Mouse (Mus musculus) cerebellum, adult 11 months (tissue): ENCODE results near the gene Pgf.

Source experiments
- DNase-seq: peaks from one replicate; pipeline ENCODE4 v3.0.0; 2022

The Pgf gene

DNA sequence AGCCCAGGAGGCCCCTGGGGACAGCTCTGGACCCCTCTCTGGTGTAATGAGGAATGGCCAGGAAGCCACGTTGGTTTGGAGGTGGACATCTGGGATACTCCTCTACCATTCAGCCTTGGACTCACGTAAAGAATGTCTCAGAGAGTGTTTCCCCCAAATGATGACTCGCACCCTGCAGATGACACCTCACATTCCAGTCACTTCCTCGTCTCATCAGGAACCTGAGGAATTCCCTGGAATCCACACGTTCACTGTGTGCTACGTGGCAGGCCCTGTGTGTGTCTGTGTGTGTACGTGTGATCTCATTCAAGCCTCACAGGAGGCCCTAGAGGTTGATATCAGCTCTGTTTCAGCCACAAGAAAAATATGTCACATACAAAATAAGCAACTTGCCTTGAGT lies 8.8 kb upstream of the Pgf start:
- DNase-seq: no peak

DNA sequence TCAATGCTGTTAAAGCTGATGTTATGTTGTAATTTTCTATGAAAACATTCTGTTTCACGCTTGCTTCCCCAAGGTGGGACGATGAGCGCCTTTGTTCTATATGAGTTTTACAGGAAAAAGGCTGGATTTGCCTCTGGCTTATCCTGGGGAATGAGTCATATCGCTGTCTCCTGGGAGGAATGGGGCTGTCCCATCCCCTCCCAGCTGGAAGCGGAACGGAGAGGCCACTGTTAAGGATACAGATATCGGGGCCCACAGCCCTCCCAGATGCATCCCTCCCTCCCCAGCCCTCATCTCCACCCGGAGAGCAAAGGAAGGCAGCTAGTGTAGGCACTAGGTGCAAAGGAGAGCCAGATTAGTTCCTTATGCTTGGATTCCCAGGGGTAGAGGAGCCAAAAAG lies 8.2 kb upstream of the Pgf start:
- DNase-seq: no peak

DNA sequence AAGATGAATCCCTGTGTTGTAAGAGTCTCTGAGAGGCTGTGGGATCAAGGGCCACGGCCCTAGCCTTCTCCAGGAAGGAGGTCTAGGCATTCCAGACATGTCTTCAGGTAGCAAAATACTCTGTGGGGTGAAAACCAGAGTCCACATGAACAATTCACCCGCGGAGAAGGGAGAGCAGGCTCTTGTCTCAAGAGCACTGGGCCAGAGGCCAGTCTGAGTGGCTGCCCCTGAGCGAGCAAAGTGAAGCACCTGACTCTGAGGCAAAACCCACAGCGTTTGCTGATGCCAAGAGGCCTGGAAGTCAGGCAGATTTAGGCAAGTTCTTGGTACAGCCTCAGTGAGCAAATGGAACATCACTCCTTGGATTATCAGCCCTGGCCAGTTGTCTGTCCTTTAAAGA lies 6.5 kb upstream of the Pgf start:
- no peak for DNase-seq

DNA sequence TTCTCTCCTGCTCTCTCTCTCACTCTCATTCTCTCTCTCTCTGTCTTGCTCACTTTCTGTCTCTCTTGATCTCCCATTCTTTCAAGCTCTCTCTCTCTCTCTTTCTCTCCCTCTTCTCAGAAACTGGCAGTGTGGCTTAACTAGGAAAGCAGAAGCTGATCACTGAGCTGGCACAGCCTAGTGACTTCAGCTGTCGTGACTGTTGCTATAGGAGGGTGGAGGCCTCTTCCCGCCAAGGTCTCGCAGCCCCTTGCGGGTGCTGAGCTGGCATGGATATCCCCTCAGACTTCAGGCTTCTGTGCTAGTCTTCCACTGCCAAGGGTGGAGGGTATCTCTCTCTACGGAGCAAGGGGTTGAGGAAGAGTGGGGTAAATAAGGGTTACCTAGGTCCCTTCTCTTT lies 5.3 kb upstream of the Pgf start:
- no peak for DNase-seq

DNA sequence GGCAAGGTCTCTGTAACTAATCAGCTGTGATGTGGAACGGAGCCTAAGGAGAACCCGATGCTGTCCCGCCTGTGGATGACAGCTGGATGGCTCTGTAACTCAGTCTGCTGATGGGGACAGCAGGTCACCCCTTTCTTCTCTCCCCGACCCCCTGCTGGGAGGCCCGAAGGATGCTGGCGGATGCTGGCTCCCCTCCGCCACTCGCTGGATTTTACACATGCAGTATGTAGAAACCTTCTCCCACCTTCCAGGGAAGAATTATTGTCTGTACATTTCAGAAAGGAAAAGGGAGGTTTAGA lies 4.7 kb upstream of the Pgf start:
- DNase-seq: no peak

DNA sequence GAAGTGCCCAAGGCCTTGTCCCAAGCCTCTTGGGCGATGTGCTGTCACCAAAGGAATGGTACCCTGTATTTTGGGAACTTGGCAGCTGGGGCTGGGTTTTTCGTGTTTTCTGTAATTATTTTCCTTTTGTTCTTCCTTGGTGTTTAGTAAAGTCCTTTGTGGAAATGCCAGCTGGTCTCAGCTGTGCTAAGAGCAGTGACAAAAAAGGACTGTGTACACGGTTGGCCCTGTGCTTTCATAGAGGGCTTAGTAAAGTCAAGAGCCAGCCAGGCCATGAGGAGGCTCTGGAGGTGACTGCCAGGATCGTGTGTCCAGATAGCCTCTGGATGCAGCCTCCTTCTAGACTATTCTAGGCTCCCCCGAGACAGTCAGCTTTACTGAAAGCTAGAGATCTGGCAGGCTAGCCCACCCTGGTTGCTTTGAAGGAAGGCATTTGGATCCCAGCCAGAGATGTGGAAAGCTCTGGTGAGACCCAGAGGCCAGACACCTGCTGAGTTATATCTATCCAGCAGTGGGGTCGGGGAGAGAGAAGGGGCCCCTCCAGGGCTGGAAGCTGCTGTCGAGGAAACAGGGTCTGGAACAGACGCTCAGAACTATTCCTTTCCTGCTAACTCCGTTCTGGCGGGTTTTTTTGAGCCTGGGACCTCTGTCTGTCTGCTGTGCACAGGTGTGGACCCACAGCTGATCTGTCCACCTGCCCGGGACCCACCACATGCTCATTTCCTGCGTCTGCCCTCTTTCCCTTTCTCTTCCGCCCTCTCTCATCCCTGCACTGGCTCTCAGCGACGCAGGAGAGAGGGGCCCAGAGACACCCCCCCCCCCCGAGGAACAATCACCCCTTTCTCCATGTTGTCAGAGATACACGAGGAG lies 4.1 kb upstream of the Pgf start:
- DNase-seq: no peak

DNA sequence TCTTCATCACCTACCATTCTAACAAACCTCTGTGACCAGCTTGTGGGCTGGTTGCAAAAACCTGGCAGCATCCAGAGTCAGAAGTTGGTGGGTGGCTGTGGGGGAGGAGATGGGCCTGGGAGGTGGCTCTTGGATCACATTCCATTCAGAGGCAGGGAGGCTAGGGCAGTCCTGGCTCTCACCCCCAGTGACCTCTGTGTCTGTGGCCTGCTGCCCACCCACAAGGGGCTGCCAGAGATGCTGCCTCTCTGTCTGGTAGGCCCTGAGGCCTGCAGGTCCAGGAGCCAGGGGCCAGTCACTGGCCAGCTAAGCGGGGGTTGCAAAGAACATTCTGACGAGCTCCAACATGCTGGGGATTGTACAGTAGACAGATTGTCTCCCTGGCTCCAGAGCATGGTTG lies 704 bp upstream of the Pgf start:
- DNase-seq: no peak

DNA sequence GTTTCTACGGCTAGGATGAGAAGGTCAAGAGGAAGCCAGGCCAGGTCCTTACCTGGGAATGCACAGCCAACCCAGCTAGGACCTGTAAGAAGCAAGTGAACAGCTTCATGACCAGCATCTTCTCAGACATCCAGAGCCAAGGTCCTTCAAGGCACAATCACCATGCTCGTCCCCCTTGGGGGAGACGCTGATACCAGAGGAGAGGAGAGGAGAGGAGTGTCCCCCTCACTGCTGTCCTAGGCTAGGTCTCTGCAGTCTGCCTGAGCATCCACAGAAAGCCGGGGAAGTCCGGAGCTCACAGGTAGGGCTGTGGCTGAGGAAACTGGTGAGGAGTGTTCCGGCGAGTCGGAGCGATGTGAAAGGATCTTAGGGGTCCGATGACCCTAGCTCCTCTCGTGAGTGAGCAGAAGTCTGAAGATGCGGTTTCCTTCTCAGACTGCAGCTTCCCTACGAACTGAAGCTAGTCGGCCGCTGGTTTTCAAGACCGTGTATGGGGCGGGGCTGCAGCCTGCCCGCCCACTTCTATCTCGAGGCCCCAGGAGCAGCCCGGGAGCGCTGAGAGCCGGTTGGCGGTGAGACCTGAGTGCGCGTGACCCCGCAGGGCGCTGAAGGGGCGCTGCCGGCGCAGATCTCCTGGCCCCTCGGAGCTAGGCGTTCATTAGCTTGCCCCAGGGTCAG lies 605 bp downstream of the Pgf start:
- no peak for DNase-seq

DNA sequence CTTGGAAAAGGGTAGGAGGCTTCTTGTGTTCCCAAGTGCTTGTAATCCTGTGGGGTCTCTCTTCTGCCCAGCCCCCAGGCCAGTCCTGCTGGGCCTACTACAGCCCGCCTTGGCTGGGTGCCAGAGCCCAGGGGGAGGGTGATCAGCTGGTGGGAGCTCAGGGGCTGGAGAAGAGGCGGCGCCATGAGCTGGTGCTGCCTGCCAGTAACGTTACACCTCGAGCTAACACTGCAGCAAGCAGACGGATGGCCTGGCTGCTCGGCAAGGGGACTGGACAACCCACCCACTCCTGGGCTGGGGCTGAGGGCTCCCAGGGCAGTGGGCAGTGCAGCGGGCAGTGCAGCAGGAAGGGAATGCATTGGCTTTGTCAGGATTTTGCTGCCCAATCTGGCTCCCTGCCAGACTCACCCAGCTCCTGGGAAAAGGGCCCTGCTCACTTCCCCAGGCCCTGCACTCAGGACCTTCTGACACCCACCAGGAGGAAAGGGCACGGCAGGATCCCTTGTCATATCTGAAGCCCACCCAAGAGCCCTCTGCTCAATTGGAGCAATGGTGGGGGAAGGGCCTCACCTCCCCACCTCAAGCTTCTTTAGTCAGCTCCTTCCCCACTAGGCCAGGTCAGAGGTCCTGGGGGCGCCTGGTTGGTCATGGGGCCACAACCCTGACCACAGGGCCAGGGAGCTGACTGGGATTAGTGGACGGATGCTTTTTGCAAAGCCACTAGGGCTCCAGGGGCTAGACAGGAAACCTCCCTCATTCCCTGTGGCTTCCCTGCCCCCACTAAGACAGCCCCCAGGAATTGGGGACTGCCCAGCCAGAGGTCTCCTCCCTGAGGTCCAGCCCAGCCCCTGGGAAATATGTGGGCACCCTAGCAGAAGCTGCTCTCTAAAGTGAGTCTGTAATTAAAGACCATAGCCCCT lies 1.4 kb downstream of the Pgf start:
- no peak for DNase-seq

DNA sequence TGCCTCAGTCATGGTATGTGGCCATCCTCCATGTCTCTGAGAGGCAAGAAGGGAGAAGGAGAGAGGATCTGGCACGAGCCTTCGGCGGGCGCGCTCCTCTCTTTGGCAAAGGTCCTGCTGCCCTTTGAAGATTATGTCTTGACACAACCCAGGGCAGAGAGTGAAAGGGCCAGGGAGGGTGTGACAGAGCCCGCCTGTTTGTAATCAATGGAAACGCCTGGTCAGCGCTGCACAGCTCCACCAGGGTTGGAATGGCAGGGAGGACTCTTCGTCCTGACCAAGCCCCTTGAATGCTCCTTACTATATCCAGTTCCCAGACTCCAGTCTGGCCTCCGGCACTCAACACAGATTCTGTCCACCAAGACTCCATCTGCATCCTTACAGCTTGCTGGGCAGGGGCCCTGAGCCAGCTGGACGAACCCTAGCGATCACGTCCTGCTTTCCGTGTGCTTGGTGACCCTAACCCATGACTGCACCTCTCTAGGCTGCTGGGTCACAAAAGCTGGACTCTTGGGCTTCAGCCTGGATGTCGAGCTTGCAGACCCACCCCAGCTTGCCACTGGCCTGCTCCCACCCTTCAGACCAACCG lies 2.4 kb downstream of the Pgf start:
- DNase-seq: no peak

DNA sequence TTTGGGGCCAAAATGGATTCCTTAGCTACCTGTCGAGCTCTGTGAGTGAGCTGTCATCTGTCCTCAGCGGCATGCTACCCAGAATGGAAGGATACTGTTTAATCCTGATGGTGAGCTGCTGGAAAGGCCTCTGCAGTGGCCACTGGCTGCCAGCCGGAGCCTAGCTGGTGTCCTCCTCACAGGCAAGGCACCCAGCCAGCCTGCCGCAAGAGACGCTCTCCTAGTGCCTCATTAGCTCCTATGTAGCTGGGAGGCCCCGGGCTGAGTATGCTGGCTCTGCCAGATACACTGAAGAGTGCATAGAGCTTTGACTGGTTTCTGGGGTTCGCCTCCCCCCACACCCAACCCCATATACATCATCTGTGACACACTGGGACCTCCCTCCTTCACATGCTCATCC lies 3.6 kb downstream of the Pgf start:
- no peak for DNase-seq

DNA sequence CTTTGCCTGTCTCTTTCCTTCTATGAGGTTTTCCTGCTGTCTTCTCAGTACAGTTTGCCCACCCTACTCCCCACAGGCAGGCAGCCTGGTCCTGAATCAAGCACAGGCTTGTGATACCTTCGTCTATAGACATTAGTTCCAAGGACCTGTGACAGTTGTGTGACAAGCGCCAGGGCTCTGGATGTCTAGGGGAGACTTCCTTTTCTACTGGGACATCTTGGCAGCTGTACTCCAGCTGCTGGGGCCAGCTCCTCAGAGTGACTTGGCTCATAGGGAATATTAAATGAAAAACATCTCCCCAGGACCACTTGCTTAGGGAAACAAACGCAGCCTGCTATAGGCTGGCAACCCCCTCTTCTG lies 6.7 kb downstream of the Pgf start:
- no peak for DNase-seq

DNA sequence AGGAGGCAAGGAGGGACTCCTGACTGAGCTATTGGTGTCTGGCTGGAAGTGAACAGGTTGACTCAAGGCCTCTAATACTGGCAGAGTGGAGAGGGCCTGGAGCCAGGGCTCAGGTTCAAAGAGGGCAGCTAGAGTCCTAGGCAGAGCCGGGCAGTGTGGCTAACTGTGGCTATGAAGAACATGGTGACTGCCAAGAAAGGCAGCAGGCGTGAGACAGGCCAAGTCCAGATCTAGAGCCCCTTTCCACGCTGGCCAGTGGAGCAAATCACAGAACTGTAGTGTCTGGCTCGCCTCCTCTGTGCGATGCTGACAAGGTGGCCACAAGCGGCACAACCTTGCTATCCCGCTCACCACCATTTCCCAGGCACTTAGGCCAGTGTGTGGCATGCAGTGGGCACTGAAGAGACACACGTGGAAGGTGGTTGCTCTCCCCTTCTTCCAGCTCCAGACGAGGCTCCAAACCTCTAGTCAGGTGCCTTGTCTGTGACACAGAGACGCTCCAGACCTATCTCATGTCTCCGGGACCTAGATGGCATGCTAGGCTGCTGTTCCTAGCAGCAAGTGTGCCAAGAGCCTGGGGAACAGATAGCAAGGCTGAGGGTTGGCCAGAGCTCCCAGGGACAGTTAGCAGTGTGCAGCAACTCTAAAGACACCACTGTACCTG lies 7.2 kb downstream of the Pgf start:
- peak; percentile 24 for DNase-seq

DNA sequence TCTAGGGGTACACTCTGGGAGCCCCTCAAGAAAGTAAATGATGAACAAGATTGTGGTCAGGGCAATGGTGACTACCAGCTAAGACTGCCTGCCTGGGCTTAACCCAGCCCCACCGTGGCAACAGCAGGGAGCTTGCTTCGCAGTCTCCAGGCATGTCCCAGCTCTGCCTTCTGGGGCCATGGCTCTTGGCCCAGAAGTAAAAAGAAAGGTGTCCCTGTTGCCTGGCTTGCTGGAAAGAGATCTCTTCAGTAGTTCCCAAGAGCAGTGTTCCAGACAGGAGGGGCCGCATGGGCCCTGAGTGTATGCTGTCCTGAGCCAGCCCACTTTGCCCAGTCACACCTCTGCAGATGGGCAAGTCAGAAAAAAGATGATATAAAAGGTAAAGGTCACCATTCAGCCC lies 7.7 kb downstream of the Pgf start:
- DNase-seq: no peak

DNA sequence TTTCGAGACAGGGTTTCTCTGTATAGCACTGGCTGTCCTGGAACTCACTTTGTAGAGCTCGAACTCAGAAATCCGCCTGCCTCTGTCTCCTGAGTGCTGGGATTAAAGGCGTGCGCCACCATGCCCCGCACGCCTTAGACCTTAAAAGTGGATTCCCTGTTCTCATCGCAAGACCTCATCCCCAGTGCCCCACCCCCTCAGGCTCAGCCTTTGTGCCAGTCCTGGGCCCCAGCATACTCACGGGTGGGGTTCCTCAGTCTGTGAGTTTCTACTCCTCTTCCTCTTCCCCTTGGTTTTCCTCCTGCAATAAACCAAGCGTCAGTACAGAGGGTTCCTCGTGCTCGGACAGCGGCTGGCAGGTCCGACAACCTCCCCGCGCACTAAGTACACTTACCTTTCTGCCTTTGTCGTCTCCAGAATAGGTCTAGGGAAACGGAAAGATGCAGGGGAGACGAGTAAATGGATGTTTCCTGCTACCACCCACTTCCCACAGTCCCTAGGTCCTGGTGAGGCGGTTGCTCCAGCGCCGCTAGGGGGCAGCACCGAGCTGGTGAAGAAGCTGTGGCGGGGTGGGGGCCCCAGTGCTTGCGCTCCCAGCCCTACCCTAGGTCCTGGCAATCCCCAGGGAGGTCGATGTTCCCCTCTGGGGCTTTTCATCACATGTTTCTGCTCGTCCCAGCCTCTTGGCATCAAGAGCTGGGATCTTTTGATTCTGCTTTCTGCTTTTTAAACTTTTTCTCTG lies 8.3 kb downstream of the Pgf start:
- peak; percentile 73 for DNase-seq

DNA sequence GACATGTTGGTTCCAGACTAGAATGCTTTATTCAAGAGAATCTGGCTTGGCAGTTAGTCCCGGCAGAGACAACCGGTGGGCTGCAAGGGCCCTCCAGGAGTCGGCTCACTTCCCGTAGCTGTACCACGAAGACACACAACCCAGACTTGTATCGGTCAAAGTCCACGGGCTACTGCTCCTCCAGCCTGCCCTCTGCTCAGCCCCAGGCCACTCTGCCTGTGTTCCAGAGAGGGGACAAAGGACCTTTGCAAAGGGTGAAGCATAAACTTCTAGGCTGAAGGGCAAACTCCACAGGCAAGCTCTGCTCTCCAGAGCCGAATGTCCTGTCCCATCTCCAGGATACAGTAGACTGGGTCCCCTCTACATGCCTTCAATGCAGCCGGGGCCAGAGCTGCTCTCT lies 11.0 kb downstream of the Pgf start:
- DNase-seq: no peak

DNA sequence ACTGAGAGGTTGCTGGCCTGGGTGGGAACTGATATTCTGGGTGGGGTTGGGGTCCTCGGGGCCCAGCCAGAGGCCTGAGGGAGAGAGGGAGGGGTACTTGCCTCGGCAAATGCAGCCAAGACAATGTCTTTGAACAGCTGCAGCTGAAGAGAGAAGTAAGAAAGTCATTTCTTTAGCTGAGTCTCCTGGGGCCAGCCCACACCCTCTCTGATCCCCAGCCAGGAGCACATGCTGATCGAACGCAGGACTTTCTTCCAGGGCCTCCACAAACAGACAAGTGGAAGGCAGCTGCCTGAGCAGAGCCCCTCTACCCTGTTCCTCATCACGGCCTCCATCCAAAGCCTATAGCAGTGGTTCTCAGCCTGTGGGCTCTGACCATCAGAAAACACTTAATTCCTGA lies 12.6 kb downstream of the Pgf start:
- no peak for DNase-seq

DNA sequence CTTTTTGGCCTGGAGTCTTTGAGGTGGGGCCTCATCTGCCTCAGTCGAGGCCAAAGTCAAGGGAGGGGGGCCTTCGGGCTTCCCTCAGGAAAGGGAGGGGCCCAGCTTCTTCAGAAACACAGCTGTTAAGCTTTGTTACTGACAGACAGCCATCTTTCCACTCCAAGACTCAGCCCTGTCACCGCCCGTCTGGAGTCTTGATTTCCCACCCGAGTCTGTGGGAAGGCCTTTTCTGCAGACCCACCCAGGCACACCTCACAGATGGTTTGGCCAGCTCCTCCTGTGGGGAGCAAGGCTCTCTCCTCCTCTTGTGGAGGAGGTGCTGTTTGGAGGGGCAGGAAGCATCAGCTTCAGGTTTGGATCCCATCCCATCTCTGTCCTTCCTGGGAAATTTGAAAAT lies 18.0 kb downstream of the Pgf start:
- no peak for DNase-seq

DNA sequence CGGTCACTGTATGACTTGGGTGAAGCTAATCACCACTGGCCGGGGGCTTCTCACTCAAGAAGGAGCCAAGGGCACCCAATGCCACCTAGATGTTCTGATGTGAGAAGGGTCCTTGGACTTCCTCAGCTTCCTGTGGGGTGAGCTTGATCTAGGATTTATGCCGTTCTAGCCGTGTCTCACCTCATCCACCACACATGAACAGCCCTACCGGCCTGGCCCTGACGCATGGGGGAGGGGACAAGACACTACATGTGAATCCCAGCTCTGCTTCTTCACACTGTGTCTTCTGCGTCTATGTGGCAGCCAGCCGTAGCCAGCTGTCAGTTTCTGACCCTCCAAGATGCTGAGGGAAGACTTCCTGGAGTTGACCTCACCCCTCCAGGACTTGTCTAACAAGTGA lies 18.8 kb downstream of the Pgf start:
- DNase-seq: no peak

DNA sequence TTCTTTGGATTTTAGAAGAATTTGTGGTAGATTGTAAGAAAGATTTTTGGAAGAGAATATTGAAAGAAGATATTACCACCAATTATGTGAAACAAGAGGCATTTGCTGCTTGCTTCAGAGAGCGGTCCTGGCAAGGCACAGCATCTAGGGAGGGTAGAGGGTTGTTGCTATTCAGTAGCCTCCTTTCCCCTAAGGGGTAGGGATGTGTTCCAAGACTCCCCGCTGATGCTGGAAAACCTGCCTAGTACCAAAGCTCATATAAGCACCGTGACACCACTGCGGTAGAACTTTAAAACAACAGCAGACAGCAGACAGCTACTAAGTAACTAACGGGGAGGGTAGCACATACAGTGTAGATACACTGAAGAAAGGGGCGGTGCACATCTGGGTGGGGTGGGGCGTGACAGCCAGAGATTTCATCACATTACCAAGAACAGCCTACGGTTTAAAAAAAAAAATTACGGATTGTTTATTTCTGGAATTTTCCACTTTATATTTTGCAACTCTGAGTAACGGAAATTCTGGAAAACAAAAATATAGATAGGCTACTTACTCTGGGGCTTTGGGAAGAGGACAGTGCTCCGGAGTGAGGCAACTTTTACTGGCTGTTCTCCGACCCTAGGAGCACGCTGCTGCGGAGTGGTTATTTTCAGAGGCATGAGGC lies 19.7 kb downstream of the Pgf start:
- no peak for DNase-seq

DNA sequence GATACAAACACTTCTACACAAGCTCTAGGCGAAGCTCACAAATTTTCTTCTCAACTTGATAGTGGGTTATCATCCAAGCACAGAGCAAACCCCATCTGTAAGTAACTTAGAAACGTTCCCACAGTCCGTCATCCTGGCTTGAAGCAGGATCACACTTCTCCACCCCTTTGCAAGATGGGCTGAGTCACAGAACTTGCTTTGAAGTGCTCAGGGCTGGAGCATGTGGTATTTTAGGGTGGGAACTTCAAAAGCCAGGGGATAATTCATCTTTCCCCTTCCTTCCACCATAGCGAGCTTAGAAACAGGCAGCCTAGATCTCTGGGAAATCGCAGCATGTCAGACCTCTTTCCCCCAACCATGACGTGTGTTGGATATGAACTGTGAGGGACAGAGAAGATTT lies 21.3 kb downstream of the Pgf start:
- DNase-seq: no peak

DNA sequence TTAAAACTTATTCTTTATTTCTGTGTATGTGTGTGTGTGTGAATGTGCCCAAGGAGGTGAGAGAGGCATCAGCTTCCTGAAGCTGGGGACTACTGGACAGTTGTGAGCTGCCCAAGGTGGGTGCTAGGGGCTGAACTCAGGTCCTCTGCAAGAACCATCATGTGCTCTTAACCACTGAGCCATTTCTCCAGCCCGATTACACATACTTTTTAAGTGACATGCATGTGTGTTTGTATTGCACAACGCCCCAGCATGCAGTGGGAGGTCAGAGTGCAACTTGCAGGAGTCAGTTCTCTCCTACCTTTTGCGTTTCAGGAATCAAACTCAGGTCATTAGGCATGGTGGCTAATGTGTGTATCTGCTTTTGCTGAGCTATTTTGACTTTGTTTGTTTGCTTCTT lies 24.6 kb downstream of the Pgf start:
- no peak for DNase-seq
